Mouse (Mus musculus): ENCODE data around the gene Lxn.

The Lxn gene

DNA sequence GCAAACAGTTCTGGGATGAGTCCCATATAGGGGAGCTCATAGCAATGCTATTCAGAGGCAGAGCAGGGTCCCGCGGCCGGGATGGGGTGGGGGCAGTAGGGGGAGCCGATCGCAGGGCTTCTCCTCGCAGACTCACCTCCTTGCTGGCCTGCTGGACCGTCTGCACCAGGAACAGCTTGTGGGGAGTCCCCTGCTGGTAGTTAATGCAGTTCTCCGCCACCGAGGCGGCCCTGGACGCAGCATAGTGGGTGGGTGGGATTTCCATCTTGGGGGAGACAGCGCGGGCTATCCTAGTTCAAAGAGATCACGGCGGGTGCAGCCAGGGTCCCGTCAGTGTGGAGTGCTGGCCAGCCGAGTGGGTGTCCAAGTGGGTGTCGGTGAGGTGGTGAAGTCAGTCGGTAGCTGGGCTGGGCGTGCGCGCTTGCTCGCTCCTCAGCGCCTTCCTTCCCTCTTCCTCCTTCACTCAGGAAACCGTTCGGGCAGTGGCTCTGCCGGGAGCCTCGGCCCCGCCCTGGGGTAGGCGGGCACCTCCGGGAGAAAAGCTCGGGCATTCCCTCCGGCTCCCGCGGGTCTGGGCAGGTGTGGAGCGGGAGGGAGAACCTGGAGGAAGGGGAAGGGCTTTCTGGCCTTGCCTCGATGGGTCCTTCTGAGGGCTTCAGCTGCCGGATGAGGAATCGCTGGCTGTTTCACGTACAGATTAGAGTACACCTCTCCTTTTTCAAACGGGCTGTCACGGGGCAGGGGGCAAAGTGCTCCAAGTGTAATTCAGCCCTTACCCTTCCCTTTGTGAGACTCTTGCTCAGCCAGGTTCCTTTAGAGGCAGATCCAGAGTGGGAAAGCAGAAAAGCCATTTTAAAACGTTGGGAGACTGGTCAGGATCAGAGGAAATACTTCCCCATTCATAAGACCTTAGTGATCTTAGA is at the start of gene Lxn:
Gene Lxn, minus strand, starts transcription at position 477 of the 923 bp plus-strand sequence.
- peak; percentile 20 to 51 for DNase-seq

DNA sequence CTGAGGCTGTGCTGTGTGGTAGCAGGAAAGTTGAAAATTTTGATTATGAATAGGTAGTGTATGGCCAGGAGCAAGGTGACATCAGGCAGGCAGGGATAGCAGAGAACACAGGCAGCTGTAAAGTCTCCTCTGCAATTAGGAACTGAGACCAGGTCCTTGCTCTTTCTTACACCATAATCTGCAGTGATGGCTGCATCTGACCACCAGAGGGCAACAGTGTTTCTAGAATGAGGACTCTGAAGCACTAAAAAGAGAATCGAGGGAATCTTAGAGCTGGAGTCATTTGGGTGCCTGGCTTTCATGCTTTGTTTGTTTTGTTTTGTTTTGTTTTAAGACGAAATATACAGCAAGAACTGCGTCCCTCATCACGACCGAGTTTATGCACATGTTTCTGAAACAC is 49.1 kb upstream of the Lxn start:
- peak; percentile 50 to 74 for DNase-seq

DNA sequence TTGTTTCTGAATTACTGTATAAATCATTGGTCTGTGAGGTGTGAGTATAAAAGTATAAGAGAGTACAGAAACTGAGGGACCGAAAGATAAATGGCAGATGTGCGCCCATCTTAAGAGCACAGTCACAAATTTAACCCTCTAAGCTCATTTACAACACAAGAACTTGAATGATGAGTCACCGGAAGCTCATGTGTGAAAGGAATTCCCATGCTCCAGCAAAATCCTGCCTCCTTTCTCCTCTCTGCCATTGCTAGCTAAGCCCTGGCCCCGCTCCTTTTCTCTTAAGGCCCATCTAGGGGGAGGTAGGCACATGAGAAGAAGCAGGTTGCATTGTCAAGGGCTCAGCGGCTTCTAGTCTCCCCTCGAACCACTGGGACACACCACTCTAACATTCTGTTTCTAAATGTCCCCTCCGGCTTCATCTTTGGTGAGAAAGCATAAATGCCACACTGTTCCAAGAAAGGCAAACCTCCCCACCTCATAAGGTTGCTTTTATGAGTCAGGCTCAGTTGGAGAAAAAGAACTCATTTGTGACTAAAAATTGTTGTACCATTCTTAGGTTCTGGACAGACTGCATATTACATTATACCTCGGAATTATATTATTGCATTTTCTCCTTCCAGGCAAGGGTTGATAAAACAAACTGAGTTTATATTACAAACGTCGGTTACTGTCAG is 44.6 kb upstream of the Lxn start:
- no peak for DNase-seq

DNA sequence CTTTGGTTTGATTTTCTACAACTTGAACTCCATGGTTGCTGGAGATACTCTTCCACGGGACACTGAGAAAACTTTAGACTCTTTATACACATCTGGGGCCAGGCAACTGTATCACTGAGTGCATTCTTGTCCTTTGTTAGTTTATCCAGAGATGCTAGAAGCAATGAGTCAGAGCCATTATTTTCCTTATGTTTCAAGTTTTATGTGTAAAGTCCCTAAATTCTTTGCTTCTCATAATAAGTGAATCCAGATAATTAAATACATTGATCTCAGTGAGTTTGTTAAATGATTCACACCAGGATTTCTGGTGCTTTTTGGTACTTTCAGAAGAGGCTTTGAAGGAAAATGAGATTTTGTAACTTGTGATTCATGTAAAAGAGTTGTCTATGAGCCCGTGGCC is 41.6 kb upstream of the Lxn start:
- no peak for DNase-seq

GRCm38 (mm10) chr3:67503878-67504277 is 40.2 kb upstream of the Lxn start:
- DNase-seq = no peak

DNA sequence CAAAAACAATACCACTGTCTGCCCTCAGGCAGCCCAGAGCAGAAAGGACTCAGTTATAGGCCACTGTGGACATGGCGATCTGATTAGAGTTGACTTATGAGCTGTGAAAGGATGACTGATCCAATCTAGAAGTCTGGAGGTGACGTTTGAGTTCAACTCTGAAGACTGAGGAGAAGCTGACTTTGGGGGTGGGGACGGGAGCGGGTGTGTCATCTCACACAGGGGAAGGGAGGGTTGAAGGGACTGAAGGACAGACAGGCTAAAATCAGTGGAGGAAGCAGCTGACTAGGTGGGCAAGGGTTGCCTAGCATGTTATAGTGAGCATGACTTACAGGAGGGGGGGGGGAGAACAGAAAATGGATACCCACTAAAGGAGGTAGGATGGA is 35.7 kb upstream of the Lxn start:
- DNase-seq = no peak

GRCm38 (mm10) chr3:67498773-67499405 is 35.2 kb upstream of the Lxn start:
- no peak for DNase-seq

DNA sequence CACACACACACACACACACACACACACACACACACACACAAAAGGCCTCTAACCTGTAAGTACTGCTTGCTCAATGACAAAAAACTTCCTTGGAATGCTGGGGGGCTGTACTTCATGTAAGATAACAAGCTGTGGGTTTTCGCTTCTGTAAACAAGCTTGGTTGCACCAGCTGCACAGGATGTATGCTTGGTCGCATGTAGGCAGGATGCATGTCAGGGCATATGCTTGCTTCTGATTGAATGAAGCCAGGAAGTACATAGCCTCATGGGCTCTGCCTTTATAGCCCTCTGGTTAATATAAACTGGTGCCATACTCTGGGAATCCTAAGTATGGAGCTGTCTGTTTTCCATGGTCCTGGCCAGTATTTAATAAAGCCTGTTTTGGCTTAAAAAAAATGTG is 34.3 kb upstream of the Lxn start:
- DNase-seq = no peak

GRCm38 (mm10) chr3:67496310-67496709 is 32.6 kb upstream of the Lxn start:
- DNase-seq = no peak

DNA sequence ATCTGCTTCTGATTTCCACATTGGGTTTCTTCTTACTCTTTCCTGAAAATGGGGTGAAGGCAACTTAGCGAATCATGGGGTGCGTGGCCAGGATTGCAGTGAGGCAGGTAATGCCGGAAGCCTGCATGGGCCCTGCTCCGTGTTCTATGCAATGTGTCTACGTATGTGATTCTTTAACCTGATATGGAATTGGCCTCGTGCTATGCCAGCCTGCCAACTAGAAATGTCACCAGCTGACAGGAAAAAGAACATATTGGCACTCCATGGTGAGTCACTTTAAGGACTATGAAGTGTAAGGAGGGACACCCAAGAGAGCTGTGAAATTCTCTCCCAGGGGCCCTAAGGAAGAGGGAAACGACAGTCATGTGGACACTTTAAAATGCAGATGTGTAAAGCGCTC is 29.4 kb upstream of the Lxn start:
- DNase-seq = no peak

DNA sequence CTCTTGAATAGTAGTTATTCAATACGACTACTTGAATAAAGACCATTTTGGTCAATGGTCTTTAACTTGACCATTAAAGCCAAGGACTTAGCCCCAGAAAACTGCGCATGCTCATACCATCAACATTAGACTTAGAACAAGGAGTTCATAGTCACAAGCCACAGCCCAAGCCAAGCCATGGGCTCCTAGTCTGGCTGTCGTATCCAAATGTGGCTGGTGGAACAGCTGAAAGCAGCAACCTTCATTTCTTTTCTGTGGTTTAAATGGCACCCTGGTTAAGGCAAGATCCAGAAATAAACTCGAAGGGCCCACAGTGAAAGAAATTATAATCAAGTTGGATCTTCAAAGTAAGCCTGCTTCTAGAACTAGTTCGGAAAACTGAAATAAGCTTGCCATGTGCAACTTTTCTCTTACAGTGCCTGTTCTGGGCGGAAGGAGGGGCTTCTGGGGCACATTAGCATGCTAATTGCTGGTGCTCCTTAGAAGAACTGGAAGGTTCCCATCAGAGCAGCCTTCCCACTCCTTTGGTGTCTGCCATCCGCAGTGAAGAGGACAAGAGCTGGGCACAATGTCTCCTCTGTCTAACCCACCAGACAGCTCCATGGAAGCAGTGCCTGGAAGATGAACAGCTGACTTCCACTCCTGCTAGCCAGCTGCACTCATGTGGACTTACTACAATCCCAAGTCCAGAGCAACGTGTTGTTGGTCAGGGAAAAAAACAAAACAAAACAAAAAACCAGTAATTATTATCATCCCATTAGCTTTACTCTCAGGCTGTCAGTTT is 28.6 kb upstream of the Lxn start:
- DNase-seq = no peak

- no peak for DNase-seq
These were observed 26.4 kb upstream of the Lxn start for GRCm38 (mm10) chr3:67490156-67490555.

DNA sequence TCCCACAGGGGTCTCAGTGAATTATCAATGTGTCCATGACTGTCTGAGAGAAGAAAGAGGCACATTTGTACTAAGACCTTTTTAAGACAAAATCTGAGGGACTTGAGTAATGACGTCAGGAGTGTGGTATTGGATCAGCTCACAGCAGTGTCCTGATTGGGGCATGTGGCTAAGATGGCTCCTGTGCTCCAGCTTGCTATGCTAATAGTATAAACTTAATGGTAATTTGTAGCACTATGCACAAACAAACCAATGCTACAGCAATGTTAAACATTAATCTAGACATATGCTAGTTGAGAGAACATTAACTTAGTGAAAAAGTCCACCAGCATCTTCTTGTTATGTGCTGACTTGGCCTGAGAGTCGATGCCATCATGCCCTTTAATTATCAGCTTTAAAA is 21.5 kb upstream of the Lxn start:
- DNase-seq = no peak

DNA sequence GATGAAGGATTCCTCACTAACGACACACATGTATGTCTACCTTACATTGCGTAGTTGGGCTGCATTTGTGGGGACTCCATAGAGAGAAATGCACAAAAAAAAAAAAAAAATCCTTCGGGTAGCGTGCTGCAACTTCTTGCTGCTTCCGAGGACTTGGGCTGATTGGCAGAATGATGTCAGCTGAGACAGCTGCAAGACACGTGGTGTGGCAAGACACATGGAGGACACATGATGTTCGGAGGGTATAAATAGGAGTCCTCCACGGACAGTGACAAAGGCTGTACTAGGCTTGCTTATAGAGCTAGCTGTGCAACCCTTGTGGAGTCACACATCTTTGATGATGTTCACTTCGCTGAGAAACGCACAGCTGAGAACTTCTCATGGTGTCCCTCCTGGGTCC is 18.7 kb upstream of the Lxn start:
- DNase-seq = no peak

DNA sequence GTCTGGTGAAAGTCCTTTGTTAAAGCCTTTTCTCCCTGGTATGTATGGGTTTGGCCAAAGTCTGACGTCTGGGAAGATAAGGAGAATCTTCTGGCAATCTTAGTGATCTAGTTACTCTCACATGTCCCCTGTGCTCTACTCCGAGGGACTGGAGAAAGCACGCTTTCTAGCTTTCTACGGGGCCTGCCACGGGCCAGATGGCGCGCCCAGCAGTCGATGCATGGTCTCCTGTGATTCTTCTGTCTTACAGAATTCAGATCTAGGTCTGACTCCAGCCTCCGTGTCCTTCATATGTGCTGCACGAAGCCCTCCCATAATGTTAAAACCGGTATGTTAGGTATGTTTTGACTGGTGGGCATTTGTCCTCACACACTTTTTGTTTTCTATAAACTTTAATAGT is 16.1 kb upstream of the Lxn start:
- DNase-seq = no peak

GRCm38 (mm10) chr3:67473438-67473837 is 9.7 kb upstream of the Lxn start:
- no peak for DNase-seq

DNA sequence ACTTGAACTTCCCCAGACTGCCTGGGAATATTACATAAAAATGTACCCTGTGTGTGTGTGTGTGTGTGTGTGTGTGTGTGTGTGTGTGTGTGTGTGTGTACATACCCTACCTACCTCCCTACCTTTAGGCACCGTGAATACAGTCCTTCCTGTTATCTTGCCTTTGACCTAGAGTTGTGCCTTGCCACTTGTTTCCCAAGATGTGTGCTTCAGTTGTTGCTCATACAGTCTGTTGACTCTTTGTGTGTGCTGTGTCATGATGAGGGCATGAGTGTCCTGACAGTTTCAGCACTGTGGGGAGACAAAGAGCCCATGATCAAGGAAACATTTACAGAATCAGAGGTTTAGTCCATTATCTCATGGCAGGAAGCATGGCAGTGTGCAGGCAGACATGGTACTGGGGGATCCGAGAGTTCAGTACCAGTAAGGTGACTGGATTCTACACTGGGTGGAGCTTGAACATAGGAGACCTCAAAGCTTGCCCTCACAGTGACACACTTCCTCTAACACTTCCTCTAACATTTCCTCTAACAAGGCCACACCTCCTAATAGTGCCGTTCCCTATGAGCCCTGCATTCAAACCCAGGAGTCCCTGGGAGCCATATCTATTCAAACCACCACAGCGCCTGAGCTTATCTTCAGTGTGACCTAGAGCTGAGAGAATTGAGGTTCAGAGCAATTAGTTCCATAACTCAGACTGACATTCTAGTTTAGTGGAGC is 7.8 kb upstream of the Lxn start:
- DNase-seq = no peak

DNA sequence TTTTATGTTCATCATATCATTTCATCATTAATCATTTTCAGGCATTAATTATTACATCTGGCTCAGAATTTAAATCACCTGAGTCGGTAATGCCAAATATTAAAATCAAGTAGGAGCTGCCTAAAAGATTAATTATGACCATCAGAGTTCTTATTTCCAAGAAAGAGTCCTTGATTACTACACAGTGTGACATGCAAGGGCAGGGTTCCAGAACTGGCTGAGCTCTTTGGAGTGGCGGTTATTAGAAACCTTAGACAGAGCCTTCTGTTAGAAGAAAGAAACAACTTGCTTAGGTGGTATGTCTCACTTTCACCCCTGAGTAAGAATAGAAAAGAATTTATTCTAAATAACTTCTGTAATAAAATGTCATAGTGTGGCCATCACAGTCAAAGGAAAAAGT is 3.6 kb upstream of the Lxn start:
- no peak for DNase-seq

GRCm38 (mm10) chr3:67466576-67466975 is 2.9 kb upstream of the Lxn start:
- no peak for DNase-seq

- no peak for DNase-seq
These were observed 725 bp downstream of the Lxn start for GRCm38 (mm10) chr3:67463001-67463400.

DNA sequence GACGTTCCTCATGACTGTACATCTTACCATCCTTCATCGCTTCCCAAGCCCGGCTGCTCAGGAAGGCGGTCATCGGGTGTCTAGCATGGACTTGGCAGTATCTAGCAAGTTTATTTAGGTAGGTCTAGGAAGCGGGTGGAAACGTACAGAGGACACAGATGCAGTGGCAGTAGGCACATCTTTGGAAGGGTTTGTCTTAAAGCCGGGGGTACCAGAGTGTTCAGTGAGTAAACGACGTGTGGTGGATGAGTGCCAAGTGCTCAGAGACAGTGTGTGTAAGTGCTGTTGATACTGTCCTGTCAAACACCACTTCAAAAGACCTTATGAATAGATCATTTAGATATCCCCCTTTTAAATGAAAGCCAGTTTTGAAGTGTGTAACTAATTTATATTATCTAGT is 1.1 kb downstream of the Lxn start:
- DNase-seq = no peak

DNA sequence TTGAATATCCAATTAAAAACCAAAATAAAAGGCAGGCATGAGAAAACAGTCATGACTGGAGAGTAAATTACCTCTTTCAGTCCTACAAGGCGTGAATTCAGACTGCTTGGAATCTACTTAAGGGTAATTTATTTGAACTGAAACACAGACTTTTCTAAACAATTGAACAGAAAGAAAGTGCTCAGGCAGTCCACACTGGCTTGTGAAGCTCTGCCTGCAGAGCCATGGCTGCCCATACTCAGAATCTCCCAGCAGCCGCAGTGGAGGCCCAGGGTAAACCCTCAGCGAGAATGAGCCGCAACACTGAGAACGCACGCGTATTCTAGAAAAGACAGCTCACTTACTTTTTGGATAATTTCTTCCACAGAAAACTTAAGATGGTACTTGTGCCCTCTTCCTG is 1.7 kb downstream of the Lxn start:
- no peak for DNase-seq
